Mouse (Mus musculus) stomach, embryonic 14.5 days (tissue): ENCODE measurements around the gene 4932414N04Rik. TPM values are rescaled to one million over a fixed set of nuclear protein-coding genes. Genes with fewer than 3 reads are reported as not detected.
"Not testable (repeated sequence)": the region's sequence is repeated elsewhere in the genome, so short reads cannot be mapped to it uniquely, and the experiment has no call there.

Experiments used
- ATAC-seq: fragments of 200-750 bp; cut with Nextera tagmentation; 2 replicates; pipeline ENCODE4 v1.8.0; 2017; ENCODE audit warnings: low read depth, moderate TSS enrichment; ENCODE audit not compliant: insufficient number of reproducible peaks, insufficient read depth, low FRiP score
- H3K27ac ChIP-seq: fragments of 300-500 bp; sonication (generic); 2 replicates; pipeline ENCODE4 v1.5.1; 2014; ENCODE audit warnings: mild to moderate bottlenecking, low read length, moderate library complexity, mixed read lengths
- H3K27me3 ChIP-seq: fragments of 300-500 bp; sonication (generic); 2 replicates; pipeline ENCODE4 v1.6.1; 2014; ENCODE audit warnings: low read length, control low read depth, mixed read lengths; ENCODE audit not compliant: control insufficient read depth, insufficient read depth
- H3K36me3 ChIP-seq: fragments of 300-500 bp; sonication (generic); 2 replicates; pipeline ENCODE4 v1.6.1; 2014; ENCODE audit warnings: mild to moderate bottlenecking, control low read depth, low read length, moderate library complexity, mixed read lengths; ENCODE audit not compliant: control insufficient read depth, insufficient read depth
- H3K4me1 ChIP-seq: fragments of 300-500 bp; sonication (generic); 2 replicates; pipeline ENCODE4 v1.6.1; 2014; ENCODE audit warnings: low read length, control low read depth, mixed read lengths; ENCODE audit not compliant: control insufficient read depth, insufficient read depth
- H3K4me2 ChIP-seq: fragments of 300-500 bp; sonication (generic); replicated peaks from 2 replicates; pipeline ENCODE4 v1.6.1; 2014; ENCODE audit warnings: low read depth, low read length, control low read depth
- H3K4me3 ChIP-seq: fragments of 300-500 bp; sonication (generic); 2 replicates; pipeline ENCODE4 v1.5.1; 2014; ENCODE audit warnings: low read depth, low read length, control low read depth
- H3K9ac ChIP-seq: fragments of 300-500 bp; sonication (generic); replicated peaks from 2 replicates; pipeline ENCODE4 v1.6.1; 2014; ENCODE audit warnings: low read depth, mild to moderate bottlenecking, control low read depth, low read length, moderate library complexity, mixed read lengths
- H3K9me3 ChIP-seq: fragments of 300-500 bp; sonication (generic); 2 replicates; pipeline ENCODE4 v1.6.1; 2016; ENCODE audit warnings: low read depth, low read length, control low read depth; ENCODE audit not compliant: control insufficient read depth
- WGBS: fragments of 180-500 bp; shearing (Covaris S2); extraction: QIAGEN DNeasy Blood & Tissue Kit; methylation state at CpG from one replicate; pipeline ENCODE4 v1.1.7; 2014; 5-methylcytosine and 5-hydroxymethylcytosine counted together
- polyA plus RNA-seq: library from polyadenylated mRNA; unstranded; fragments of >200 nt; fragmentation: Nextera tagmentation; extraction: Ambion mirVana; gene quantifications from 2 replicates; pipeline ENCODE4 v1.2.1, GENCODE M21; 2014

Gene 4932414N04Rik
- polyA plus RNA-seq, 1 experiment from 2014 or later = not detected

DNA sequence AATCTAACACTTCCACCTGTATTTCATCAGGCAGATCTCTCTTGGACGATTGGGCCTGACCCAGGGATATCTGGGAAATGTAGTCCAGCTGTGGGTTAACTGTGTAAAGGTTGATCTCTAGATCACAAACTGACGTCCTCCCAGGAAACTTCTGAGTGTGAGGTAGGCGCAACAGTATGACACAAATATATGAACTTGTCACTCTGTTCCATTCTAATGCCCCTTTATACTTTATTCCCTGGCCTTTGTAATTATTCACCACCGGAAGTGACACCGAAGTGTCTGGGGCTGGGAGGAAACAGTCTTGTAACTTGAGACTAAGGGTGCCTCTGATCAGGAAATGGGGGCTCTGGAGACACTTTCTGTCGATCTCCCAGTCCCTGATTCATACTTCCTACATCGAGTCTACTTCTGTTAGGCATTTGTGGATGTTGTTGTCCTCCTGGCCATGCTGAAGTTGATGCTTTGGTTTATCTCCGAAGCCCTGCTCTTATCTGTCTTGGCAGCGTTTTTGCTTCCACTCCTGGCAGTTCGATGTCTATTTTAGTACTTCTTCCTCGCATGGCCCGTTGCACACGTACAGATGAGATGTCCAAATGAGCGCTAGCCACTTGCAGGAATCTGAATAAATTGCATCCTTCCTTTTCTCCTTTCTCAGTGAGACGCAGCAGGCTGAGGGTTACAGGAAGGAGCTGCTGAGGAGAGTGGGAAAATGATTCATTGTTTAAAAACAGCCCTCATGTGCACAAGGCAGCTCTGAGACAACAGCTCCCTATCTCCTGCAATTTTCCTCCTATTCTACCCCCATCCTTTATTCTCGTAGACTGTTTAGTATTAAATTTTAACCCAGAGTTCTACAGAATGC lies 126.2 kb downstream of the 4932414N04Rik start:
- Histone ChIP-seq H3K9ac (no peak overlapping the region), H3K36me3 (no peaks in the 10 kb centered on the region), H3K4me2 (peak overlapping the region; percentile 15; the same call in 1 of the 2 replicates), H3K9me3 (no peaks in the 10 kb centered on the region), H3K4me3 (peak overlapping the region; percentile 1; the same call in 1 of the 2 replicates), H3K27me3 (no peaks in the 10 kb centered on the region), H3K27ac (no peak overlapping the region), H3K4me1 (peaks cover 4% of the 10 kb centered on the region; the same call in 1 of the 2 replicates)
- WGBS = 39% methylated on average over 16 of the region's 16 CpGs
- no peak for ATAC-seq

DNA sequence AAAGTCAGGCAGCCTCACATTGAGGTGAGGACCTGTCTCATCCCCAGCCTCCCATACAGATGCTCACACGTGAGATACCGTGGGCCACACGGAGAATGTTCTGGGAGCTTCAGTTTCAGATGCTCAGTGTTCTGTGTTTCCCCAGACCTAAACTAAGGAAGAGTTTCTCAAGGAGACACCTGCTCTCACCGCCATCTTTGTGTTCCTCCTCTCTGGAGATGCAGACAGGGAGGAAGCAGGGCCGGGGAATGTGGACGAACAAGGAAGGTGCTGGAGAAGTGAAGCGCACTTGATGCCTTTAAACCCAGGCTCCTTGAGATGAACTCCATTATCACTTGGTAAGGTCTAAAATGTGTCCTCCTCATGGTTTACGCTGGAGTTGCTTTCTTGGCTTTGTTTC lies 127.4 kb downstream of the 4932414N04Rik start:
- 89% methylated on average over 8 of the region's 8 CpGs for WGBS

DNA sequence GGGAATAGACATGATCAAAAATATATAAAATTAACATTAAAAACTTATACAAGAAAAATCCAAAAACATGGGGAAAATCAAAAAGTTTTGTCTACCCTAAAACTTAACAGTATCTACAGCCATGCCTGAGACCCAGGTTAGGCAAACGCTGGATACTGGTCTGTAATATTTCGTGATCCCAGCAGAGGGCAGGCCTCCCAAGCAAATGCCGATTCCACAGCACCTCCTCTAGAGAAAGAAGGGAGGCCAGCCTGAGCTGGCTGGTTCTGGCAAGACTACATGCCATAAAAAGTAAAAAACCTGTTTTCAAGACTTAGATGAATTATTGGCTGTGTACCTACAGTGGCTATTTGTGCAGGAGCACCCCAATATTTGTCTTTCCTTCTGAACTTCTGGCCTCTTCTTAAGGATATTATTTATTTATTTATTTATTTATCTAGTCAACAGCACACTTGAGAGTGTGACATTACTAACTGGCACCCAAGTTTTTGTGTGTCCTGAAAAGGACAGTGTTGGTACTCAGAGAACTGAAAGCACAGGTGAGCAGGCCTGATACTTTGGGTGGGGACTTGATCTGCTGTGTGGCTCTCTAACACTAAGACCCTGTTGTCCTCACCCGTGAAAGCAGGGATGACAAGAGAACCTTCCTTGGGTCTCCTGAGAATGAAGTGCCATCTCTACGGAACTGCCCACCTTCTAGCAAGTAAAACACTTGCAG lies 128.6 kb downstream of the 4932414N04Rik start:
- H3K27ac ChIP-seq = no peak overlapping the region
- no peaks in the 10 kb centered on the region for H3K27me3 ChIP-seq
- peaks cover 4% of the 10 kb centered on the region; the same call in 1 of the 2 replicates for H3K4me1 ChIP-seq
- 32% methylated on average over 5 of the region's 5 CpGs for WGBS
- no peaks in the 10 kb centered on the region for H3K9me3 ChIP-seq
- H3K4me3 ChIP-seq = no peak overlapping the region
- H3K36me3 ChIP-seq = no peaks in the 10 kb centered on the region
- peak; percentile 78; the same call in 1 of the 2 replicates for ATAC-seq
- H3K4me2 ChIP-seq = no peak overlapping the region
- H3K9ac ChIP-seq = no peak overlapping the region

More for the DNA sequence above, 127.4 kb downstream of the 4932414N04Rik start:
- H3K27ac ChIP-seq, H3K9me3 ChIP-seq, H3K4me3 ChIP-seq, H3K4me1 ChIP-seq, H3K36me3 ChIP-seq, H3K9ac ChIP-seq, H3K4me2 ChIP-seq, ATAC-seq, H3K27me3 ChIP-seq: not testable (repeated sequence)

DNA sequence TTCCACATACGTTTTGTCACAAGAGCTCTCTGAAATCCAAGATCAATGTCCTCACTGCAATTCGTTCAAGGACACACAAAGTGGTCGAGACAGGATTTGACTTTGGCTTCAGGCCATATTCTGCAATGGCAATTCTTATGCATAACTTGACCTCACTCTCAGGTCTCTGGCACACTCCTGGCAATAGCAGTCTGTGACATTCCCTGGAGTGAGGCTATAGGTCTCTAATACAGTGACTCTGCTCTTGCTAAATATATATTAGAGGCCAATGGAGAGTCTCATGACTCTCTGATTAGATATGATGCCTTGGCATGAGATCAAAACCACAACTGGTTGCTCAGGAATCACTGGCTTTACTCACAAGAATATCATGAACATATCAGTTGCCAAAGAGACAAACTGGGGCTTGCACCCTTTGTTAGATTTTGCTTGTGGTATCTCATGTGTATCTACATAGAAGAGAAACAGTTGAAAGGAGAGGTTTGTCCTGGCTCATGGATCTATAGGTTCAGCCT lies 130.9 kb downstream of the 4932414N04Rik start:
- ATAC-seq = no peak
- 61% methylated on average over 3 of the region's 3 CpGs for WGBS
- H3K9ac ChIP-seq = no peak overlapping the region
- no peak overlapping the region for H3K27ac ChIP-seq
- H3K4me2 ChIP-seq = no peak overlapping the region
- peaks cover 4% of the 10 kb centered on the region; the same call in 1 of the 2 replicates for H3K4me1 ChIP-seq
- H3K27me3 ChIP-seq = no peaks in the 10 kb centered on the region
- no peaks in the 10 kb centered on the region for H3K36me3 ChIP-seq
- no peak overlapping the region for H3K4me3 ChIP-seq
- H3K9me3 ChIP-seq = no peaks in the 10 kb centered on the region

DNA sequence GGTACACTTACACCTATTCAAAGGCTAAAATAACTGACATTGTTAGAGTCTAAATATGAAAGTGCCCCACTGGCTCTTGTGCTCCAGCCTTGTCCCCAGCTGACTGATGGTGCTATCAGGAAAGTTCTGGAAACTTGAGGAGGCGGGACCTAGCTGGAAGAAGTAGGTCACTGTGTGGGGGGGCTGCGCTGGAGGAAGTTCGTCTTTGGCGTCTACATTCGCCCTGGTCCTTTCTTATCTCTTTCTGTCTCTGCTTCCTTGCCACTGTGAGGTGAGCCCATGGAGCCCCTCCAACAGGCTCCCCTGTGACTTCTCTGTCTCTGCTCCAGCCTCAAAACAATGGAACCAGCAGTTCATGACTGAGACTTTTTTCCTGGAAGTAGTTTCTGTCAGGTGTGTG lies 136.0 kb downstream of the 4932414N04Rik start:
- WGBS = 76% methylated on average over 5 of the region's 5 CpGs
- no peak for ATAC-seq
- H3K27me3 ChIP-seq = no peaks in the 10 kb centered on the region
- H3K4me2 ChIP-seq = no peak overlapping the region
- no peak overlapping the region for H3K4me3 ChIP-seq
- no peaks in the 10 kb centered on the region for H3K4me1 ChIP-seq
- H3K9ac ChIP-seq = no peak overlapping the region
- H3K27ac ChIP-seq = no peak overlapping the region
- H3K9me3 ChIP-seq = no peaks in the 10 kb centered on the region
- no peaks in the 10 kb centered on the region for H3K36me3 ChIP-seq

DNA sequence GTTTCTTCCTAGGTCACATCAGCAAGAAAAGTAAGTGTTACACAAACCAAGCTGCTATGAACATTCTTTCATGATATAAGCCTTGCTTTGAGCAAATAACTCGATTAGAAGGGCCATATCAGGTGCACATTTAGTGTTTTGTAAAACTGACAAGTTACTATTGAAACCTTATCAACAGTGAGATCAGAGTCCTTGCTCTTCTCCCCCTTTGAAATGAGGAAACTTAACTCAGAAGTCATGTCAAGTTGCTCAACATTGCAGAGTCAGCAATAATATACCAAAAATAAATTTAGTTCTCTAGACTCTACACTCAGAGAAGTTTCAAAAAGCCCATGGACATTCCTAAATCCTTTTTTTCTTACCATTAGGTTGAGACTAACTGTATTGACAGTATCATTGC lies 137.2 kb downstream of the 4932414N04Rik start:
- H3K9me3 ChIP-seq = no peaks in the 10 kb centered on the region
- no peaks in the 10 kb centered on the region for H3K27me3 ChIP-seq
- no peak overlapping the region for H3K4me2 ChIP-seq
- WGBS = 63% methylated on average over 1 of the region's 1 CpGs
- H3K36me3 ChIP-seq = no peaks in the 10 kb centered on the region
- H3K27ac ChIP-seq = no peak overlapping the region
- no peak for ATAC-seq
- no peak overlapping the region for H3K9ac ChIP-seq
- H3K4me1 ChIP-seq = no peaks in the 10 kb centered on the region
- no peak overlapping the region for H3K4me3 ChIP-seq

DNA sequence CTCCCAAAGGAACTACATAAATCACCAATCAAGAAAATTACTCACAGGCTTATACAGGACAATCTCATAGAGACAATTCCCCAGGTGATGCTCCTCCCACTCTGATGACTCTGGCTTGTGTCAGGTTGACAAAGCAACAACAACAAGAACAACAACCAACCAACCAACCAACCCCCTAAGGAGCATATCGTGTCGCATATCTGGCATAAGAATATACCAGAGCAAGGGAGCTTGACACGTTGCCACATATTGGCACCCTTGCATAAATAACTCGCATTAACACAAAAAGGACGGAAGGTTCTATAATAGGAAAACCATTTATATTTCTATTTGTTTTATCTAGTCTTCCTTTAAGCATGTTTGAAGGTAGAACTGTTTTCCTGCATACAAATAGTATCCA lies 137.9 kb downstream of the 4932414N04Rik start:
- H3K27me3 ChIP-seq = no peaks in the 10 kb centered on the region
- H3K27ac ChIP-seq = no peak overlapping the region
- 94% methylated on average over 5 of the region's 5 CpGs for WGBS
- H3K36me3 ChIP-seq = no peaks in the 10 kb centered on the region
- ATAC-seq = no peak
- H3K9ac ChIP-seq = no peak overlapping the region
- H3K9me3 ChIP-seq = no peaks in the 10 kb centered on the region
- H3K4me3 ChIP-seq = no peak overlapping the region
- 0 out of 2 replicates have a peak, but pooled peaks cover 2% of the 10 kb centered on the region for H3K4me1 ChIP-seq
- no peak overlapping the region for H3K4me2 ChIP-seq

DNA sequence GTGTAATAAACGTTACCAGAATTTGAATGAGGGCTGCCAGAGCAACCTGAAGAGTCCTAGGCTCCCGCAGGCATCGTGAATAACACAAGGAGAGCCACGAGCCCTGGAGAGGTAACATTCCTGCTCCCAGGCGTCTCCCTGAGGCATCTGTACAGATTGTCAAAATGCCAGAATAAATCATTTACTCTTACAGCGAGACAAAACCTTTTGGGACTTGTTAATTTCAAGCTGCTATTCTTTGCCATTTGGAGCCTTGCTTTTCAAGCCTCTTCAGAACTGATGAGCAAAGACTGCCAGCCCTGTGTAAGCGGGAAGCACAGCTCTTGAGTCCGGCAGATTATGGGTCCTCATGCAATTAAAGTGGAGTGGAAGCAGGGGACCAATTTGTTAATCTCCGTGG lies 138.3 kb downstream of the 4932414N04Rik start:
- Histone ChIP-seq H3K4me3 (no peak overlapping the region), H3K27ac (no peak overlapping the region), H3K9me3 (no peaks in the 10 kb centered on the region), H3K36me3 (no peaks in the 10 kb centered on the region), H3K9ac (no peak overlapping the region), H3K4me1 (0 out of 2 replicates have a peak, but pooled peaks cover 2% of the 10 kb centered on the region), H3K27me3 (no peaks in the 10 kb centered on the region), H3K4me2 (no peak overlapping the region)
- no peak for ATAC-seq
- 51% methylated on average over 9 of the region's 9 CpGs for WGBS
